Mouse (Mus musculus): ENCODE data around the gene Spata32. TPM values are rescaled to one million over a fixed set of nuclear protein-coding genes. Genes with fewer than 3 reads are reported as not detected.

The Spata32 gene
- polyA plus RNA-seq, 1 experiment from 2014 or later: not detected

DNA sequence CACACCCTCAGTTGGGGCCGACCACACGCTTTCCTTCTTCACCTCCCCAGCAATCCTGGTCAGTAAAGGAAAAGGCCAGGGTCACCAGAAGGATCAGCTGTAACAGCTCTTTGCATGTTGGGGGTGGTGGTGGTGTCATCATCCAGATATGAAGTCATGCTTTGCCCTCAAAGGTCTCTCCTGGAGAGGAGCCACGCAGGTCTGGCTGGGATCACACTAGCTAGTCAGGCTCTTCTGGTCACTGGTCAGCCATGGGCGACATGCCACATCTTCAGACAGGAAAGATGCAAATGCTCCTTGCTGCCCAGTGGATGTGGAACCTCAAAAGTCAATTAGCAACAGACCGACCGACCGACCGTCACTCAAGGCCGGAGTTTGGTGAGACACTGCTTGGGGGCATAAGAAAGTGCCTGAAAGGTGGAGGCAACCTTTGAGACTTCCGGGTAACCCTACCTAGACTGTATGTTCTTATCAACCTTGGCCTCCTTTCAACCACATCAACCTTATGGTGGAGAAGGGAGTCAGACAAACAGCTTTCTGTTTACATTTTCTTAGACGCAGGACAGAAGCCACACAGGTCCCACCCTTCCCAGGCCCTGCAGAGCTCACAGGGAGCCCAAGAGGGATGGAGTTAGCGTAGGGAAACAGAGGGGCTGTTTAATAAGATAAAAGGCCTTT lies 42.4 kb upstream of the Spata32 start:
- Histone ChIP-seq H3K27ac (no peak overlapping the region), H3K4me1 (replicated peaks) (peaks cover 16% of the 10 kb centered on the region), H3K4me2 (no peak overlapping the region), H3K36me3 (no peaks in the 10 kb centered on the region), H3K9me3 (no peaks in the 10 kb centered on the region), H3K9ac (replicated peaks) (no peak overlapping the region), H3K4me3 (replicated peaks) (no peak overlapping the region), H3K27me3 (no peaks in the 10 kb centered on the region)
- WGBS: 77% methylated on average over 12 of the region's 12 CpGs
- no peak for ATAC-seq (ENCODE audit: insufficient number of reproducible peaks, insufficient read depth, low FRiP score, low TSS enrichment, low read depth)

DNA sequence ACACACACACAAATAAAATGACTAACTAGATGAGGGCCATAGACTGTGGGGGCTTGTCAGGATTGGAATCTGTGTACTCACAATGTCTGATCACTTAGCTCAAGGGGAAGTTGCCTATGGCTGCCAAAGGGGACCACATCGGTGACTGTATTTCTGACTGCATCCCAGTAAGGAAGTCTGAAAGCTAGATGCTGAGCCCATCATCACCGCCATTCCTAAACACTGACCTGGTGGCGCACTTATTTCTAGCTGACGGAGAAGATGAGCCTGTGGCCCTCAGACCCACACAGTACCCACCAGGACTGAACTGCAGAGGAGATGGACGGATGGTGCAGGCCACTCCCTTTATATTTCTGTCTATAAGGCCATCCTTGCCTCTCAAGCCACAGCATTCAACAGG lies 41.8 kb upstream of the Spata32 start:
- no peak for ATAC-seq (ENCODE audit: insufficient number of reproducible peaks, insufficient read depth, low FRiP score, low TSS enrichment, low read depth)
- 0 out of 2 replicates have a peak, but pooled peaks cover 12% of the 10 kb centered on the region for H3K4me1 ChIP-seq (replicated peaks)
- no peak overlapping the region for H3K4me3 ChIP-seq (replicated peaks)
- no peak overlapping the region for H3K9ac ChIP-seq (replicated peaks)
- H3K9me3 ChIP-seq: no peaks in the 10 kb centered on the region
- H3K27me3 ChIP-seq: no peaks in the 10 kb centered on the region
- 89% methylated on average over 5 of the region's 5 CpGs for WGBS
- no peaks in the 10 kb centered on the region for H3K36me3 ChIP-seq
- no peak overlapping the region for H3K27ac ChIP-seq
- H3K4me2 ChIP-seq: no peak overlapping the region

DNA sequence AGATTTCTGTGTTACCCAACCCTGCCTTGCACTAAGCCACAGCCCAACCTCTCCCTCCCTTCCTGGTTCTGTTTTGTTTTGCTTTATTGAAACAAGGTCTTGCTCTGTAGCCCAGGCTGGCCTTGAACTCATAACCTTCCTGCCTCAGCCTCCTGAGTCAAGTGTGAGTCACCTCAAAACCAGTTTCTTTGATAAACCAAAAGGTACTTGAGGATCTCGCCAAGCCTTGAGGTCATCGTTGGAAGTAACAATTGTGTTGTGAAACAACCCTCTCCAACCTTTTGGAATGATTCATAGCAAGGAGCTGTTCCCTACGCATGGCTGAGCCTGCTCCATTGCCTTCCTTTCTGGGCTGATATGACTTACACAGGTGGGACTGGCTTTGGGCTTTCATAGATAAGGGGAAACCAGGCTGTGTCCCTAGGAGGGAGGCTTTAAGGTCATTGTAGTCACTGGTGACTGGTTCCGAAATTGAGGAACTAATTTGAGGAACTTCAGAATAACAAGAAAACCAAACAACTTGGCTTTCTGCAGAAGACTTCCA lies 39.8 kb upstream of the Spata32 start:
- no peak for ATAC-seq (ENCODE audit: insufficient number of reproducible peaks, insufficient read depth, low FRiP score, low TSS enrichment, low read depth)
- WGBS: 87% methylated on average over 4 of the region's 4 CpGs
- Histone ChIP-seq H3K4me3 (replicated peaks) (no peak overlapping the region), H3K9ac (replicated peaks) (no peak overlapping the region), H3K4me1 (replicated peaks) (0 out of 2 replicates have a peak, but pooled peaks cover 10% of the 10 kb centered on the region), H3K27me3 (no peaks in the 10 kb centered on the region), H3K27ac (no peak overlapping the region), H3K9me3 (no peaks in the 10 kb centered on the region), H3K36me3 (no peaks in the 10 kb centered on the region), H3K4me2 (no peak overlapping the region)

DNA sequence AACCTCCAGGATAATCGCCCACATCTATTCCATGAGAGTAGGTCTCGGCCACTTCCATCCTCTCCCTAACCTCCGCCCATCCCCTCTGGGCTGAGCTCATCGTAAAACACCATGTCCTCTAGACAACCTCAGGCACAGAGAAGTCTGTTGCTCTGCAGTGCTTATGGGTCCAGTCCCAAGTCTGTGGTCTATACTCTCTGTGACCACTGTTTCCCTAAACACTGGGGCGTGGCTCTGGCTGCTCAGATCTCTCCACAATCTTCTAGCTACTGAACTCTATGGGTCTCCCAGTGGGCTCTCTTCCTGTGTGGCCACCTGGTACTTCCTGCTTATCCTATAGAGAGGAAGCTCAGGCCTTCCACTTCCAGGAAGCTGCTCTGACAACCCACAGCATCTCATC lies 35.4 kb upstream of the Spata32 start:
- Histone ChIP-seq H3K9ac (replicated peaks) (no peak overlapping the region), H3K4me2 (no peak overlapping the region), H3K4me3 (replicated peaks) (no peak overlapping the region), H3K27ac (no peak overlapping the region), H3K9me3 (no peaks in the 10 kb centered on the region), H3K36me3 (no peaks in the 10 kb centered on the region), H3K27me3 (no peaks in the 10 kb centered on the region), H3K4me1 (replicated peaks) (peaks cover 9% of the 10 kb centered on the region)
- 71% methylated on average over 5 of the region's 5 CpGs for WGBS
- no peak for ATAC-seq (ENCODE audit: insufficient number of reproducible peaks, insufficient read depth, low FRiP score, low TSS enrichment, low read depth)

DNA sequence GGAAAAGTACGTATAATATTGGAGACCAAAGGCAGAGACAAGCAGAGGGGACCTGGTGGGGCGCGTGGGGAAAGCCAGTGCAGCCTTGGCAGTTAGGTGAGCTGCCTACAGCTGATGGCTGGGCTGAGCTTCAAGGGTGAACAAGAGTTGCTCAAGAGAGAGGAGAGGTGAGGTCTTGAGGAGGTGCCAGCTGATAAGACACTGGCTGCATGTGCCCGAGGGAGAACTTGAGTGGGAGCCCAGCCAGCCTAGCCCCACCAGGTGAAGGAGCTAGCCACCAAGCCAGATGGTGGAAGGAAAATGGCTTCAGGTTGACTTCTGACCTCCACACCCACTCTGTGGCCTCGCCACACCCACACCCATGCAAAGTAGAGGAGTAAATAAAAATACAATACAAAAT lies 34.1 kb upstream of the Spata32 start:
- WGBS: 80% methylated on average over 5 of the region's 5 CpGs
- Histone ChIP-seq H3K4me3 (replicated peaks) (no peak overlapping the region), H3K4me1 (replicated peaks) (peaks cover 19% of the 10 kb centered on the region), H3K4me2 (no peak overlapping the region), H3K9me3 (no peaks in the 10 kb centered on the region), H3K27me3 (no peaks in the 10 kb centered on the region), H3K9ac (replicated peaks) (no peak overlapping the region), H3K36me3 (no peaks in the 10 kb centered on the region), H3K27ac (no peak overlapping the region)
- ATAC-seq (ENCODE audit: insufficient number of reproducible peaks, insufficient read depth, low FRiP score, low TSS enrichment, low read depth): no peak

DNA sequence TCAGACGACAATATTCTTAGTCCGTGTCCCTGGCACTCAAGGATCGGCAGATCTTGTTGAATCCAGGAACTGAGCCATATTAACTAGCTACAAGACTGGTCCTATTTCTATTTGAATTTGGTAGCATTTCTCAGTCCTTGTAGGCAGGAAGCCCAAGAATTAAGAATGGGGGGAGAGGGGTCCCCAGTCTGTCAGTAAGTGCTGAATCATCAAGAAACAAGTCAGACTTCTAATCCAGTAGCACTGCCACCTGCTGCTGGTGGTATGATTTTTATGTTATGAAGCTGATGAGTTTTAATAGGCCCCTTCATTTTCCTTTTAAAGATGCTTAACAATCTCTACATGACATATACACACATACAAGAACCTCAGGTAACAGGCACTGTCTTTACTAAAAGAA lies 32.1 kb upstream of the Spata32 start:
- no peak overlapping the region for H3K4me2 ChIP-seq
- peaks cover 34% of the 10 kb centered on the region for H3K4me1 ChIP-seq (replicated peaks)
- H3K27ac ChIP-seq: no peak overlapping the region
- no peaks in the 10 kb centered on the region for H3K27me3 ChIP-seq
- no peak for ATAC-seq (ENCODE audit: insufficient number of reproducible peaks, insufficient read depth, low FRiP score, low TSS enrichment, low read depth)
- 94% methylated on average over 3 of the region's 3 CpGs for WGBS
- no peak overlapping the region for H3K4me3 ChIP-seq (replicated peaks)
- H3K36me3 ChIP-seq: no peaks in the 10 kb centered on the region
- H3K9me3 ChIP-seq: no peaks in the 10 kb centered on the region
- H3K9ac ChIP-seq (replicated peaks): no peak overlapping the region

DNA sequence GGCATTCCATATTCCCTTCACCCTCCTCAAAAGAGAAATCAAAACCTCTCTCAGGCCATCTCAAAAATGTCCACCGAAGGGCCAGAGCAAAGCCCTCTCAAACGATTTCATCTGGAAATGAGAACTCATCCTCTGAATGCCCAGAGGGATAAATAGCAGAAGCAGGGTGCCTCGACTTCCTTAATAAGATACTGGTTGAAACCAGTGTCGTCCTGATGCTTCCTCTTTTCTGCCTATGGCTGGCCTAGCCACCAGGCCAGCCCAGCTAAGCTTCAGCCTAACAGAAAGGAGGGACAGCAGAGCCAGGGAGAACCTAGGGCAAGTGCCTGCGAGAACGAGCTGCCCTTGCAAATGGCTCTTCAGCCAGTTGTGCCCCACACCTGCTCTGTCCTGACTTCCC lies 31.3 kb upstream of the Spata32 start:
- H3K27ac ChIP-seq: no peak overlapping the region

DNA sequence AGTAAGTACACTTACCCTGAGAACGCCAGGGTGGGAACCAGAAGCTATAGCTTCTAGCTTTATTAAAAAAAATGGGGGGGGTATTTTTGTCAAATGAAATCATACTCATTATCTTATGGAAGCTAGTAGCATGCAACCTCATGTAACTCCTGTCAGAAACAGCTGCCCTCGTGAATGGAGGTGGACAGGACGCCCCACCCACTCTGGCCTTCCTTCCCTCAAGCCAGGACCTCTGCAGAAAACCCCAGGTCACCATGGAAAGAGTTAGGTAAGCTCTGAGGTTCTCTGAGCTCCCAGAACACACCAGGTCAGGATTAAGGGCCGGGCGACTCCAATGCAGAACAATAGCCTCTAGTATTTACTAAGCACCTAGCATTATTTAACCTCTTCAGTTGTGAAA lies 30.6 kb upstream of the Spata32 start:
- peaks cover 34% of the 10 kb centered on the region for H3K4me1 ChIP-seq (replicated peaks)
- H3K27ac ChIP-seq: no peak overlapping the region
- 61% methylated on average over 5 of the region's 5 CpGs for WGBS

More for the DNA sequence above, 31.3 kb upstream of the Spata32 start:
- Histone ChIP-seq H3K27me3 (no peaks in the 10 kb centered on the region), H3K4me3 (replicated peaks) (no peak overlapping the region), H3K4me1 (replicated peaks) (peaks cover 34% of the 10 kb centered on the region), H3K9ac (replicated peaks) (0 out of 2 replicates have a peak overlapping the region, but pooled peaks have one; percentile 13), H3K9me3 (no peaks in the 10 kb centered on the region), H3K36me3 (no peaks in the 10 kb centered on the region), H3K4me2 (no peak overlapping the region)
- WGBS: 72% methylated on average over 6 of the region's 6 CpGs
- ATAC-seq (ENCODE audit: insufficient number of reproducible peaks, insufficient read depth, low FRiP score, low TSS enrichment, low read depth): no peak

DNA sequence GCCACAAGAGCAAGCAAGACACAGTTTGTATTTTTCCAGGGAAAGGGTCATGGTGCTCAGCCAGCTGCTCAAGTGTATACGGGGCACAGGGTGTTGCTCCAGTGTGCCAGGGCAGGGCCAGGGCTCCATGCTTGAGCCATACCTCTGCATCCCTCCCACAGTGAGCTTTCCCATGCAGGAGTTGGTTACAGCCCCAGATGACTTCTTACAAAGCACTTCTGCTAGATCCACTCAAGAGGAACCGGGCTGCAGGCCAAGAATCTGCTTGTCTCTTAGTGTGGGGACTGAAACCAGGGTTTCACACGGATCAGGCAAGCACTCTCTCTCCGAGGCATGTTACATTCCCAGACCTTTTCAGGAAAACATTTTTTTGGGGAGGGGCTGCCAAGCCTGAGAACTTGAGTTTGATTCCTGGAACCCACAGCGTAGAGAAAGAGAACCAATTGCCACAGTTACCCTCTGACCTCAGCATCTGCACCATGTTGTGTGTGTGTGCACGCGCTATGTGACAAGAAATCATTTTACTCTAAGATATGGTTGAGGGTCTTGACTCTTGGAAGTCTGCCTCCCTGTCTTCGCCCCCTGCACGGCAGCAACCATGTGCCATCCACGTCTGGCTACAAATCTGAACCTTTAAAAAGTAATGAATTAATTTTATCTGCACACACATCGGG lies 29.4 kb upstream of the Spata32 start:
- no peak for ATAC-seq (ENCODE audit: insufficient number of reproducible peaks, insufficient read depth, low FRiP score, low TSS enrichment, low read depth)
- Histone ChIP-seq H3K27me3 (no peaks in the 10 kb centered on the region), H3K27ac (peak overlapping the region; percentile 17; the same call in 1 of the 2 replicates), H3K4me2 (no peak overlapping the region), H3K4me3 (replicated peaks) (no peak overlapping the region), H3K4me1 (replicated peaks) (peaks cover 34% of the 10 kb centered on the region), H3K36me3 (no peaks in the 10 kb centered on the region), H3K9me3 (no peaks in the 10 kb centered on the region), H3K9ac (replicated peaks) (no peak overlapping the region)
- 79% methylated on average over 11 of the region's 11 CpGs for WGBS

More for the DNA sequence above, 30.6 kb upstream of the Spata32 start:
- Histone ChIP-seq H3K36me3 (no peaks in the 10 kb centered on the region), H3K4me2 (no peak overlapping the region), H3K4me3 (replicated peaks) (no peak overlapping the region), H3K27me3 (no peaks in the 10 kb centered on the region), H3K9me3 (no peaks in the 10 kb centered on the region), H3K9ac (replicated peaks) (no peak overlapping the region)
- ATAC-seq (ENCODE audit: insufficient number of reproducible peaks, insufficient read depth, low FRiP score, low TSS enrichment, low read depth): no peak

DNA sequence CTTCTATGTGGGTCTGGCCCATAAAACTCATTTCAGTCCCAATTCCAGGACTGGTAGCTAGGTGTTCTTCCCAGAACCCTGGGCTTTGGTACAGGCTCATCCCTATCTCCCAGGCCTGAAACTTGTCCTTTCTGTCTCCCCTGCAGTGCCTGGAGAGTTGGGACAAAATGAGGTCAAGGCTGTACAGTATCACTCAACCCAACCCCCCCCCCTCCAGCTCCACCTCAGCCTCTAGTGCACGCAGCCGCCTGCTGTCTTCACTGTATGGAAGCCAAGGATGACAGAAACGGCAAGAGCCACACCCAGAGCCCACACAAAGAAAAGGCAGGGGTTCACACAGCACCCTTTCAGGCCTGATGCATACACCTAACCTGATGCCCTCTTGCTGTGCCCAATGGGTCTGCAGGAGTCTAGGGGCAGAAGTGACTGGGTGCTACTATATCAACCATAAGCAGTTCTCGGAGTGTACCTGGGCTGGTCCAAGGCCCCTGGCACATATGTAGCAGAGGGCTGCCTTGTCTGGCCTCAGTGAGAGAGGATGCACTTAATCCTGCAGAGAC lies 28.6 kb upstream of the Spata32 start:
- Histone ChIP-seq H3K36me3 (0 out of 2 replicates have a peak, but pooled peaks cover 6% of the 10 kb centered on the region), H3K4me2 (no peak overlapping the region), H3K4me3 (replicated peaks) (no peak overlapping the region), H3K9me3 (no peaks in the 10 kb centered on the region), H3K27ac (0 out of 2 replicates have a peak overlapping the region, but pooled peaks have one; percentile 17), H3K27me3 (no peaks in the 10 kb centered on the region), H3K4me1 (replicated peaks) (peaks cover 35% of the 10 kb centered on the region), H3K9ac (replicated peaks) (no peak overlapping the region)
- WGBS: 85% methylated on average over 4 of the region's 4 CpGs
- ATAC-seq (ENCODE audit: insufficient number of reproducible peaks, insufficient read depth, low FRiP score, low TSS enrichment, low read depth): no peak

DNA sequence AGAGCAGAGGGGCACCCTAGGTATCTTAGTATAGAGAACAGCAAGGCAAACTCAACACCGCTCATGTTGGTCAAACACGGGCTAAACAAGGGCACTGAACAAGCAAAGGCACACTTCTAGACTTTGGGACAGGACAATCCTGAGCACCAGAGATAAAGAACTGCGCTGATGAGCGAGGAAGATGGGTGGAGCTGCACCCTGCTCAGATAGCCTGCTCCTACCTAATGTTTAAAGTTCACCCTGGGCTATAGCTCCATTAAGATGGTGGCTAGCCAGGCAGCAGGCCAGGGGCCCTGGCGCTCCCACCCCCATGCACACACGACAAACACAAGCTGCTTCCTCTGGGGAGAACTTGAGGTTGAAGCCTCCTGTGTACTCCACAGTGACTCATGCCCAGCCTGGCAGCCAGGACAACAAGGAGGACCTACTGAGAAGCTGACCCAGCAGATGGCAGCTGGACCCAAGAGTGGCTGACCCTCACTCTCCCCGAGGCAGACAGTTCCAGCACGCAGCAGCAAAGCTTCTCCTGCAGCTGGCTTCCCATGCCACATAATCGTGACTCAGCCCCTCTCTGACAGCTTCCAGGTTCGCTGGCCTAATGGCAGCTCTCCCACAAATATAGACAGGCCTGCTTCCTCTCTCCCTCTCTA lies 28.0 kb upstream of the Spata32 start:
- Histone ChIP-seq H3K27ac (0 out of 2 replicates have a peak overlapping the region, but pooled peaks have one; percentile 17), H3K36me3 (0 out of 2 replicates have a peak, but pooled peaks cover 6% of the 10 kb centered on the region), H3K4me2 (no peak overlapping the region), H3K27me3 (no peaks in the 10 kb centered on the region), H3K4me1 (replicated peaks) (peaks cover 41% of the 10 kb centered on the region), H3K4me3 (replicated peaks) (no peak overlapping the region), H3K9me3 (no peaks in the 10 kb centered on the region), H3K9ac (replicated peaks) (no peak overlapping the region)
- no peak for ATAC-seq (ENCODE audit: insufficient number of reproducible peaks, insufficient read depth, low FRiP score, low TSS enrichment, low read depth)
- WGBS: 66% methylated on average over 10 of the region's 10 CpGs

All from limb, embryonic 12.5 days (tissue).